Mouse (Mus musculus) lung, postnatal 4 days (tissue): ENCODE results near the gene Prrx2.
A peak's percentile ranks its signal among the peaks of the same experiment; 100 is the strongest.

Experiments used
- DNase-seq, 2 experiments: peaks; one replicate each; pipeline ENCODE4 v3.0.0; 2021

Prrx2 gene

GRCm38 (mm10) chr2:30823385-30824153, 11.2 kb upstream of the Prrx2 start:
- DNase-seq = peak; percentile 80 to 94

DNA sequence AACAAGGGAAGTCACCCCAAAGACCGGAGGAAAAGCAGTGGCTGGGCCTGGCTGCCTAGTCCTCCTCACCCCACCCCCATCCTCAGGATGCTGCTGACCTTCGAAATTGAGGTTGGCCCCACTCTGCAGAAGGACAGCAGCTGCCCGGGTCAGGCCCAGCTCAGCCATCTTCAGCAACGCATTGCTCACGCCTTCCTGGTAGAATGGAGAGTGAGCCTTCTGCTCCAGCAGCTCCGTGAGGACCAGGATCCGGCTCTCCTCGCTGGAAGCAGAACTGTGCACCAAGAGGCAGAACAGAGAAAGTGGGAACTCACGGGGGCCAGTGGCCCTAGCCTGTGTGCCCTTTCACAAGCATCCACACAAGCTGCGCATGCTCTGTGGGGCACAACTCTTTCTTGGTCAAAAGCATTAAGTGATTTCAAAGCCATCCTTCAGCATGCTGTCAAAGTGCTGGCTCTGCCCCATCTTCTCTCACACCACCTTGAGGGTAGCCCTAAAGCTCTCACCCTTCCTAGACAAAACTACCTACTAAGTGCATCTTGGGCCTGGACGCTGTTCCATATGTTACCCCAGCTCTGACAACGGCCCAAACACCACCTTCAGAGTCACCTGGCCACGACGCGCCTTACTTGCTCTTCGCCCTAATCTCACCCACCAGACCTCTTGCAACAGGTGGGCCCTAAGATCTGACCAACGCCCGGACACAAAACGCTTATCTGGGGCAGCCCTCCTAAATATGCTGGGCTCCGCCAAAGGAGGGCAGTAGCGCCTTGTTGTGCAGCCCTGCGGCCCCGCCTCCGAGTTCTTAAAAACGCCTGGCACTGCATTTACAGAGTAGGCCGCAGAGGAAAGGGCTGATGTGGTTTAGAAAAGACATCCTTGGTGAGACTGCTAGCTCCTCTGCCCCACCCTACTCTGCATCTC, 7.7 kb upstream of the Prrx2 start:
- peak; percentile 72 to 75 for DNase-seq

- peak; percentile 95 to 98 for DNase-seq
Measured at GRCm38 (mm10) chr2:30827749-30828475, 6.9 kb upstream of the Prrx2 start.

GRCm38 (mm10) chr2:30829315-30829714, 5.5 kb upstream of the Prrx2 start:
- DNase-seq = peak; percentile 50 to 65

DNA sequence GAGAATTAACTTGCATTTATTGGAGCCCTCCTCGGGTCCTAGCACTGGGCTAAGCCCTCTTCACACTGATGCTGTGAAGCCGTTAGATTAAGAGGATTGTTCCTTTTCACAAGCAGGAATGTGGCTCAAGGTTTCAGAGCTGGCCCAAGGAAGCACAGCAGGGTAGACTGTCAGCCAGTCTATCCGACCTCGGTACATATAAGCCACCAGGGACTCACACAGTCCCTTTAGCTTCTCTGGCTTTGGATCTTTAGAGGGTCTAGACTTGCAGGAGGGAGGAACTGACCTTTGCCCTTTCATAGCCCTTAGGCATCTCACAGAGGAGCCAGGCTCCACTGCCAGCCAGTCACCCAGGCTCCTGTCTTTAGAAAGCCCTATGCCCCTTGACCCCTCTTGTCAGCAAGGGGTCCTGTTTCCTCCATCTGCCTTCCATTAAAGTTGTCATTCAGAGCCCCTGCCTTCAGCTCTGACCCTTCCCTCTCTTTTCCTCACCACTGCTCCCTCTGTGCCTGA, 4.4 kb upstream of the Prrx2 start, which contains the start of gene Asb6:
Asb6 (minus strand) TSS at position 51 of the 513 bp plus-strand sequence.
- DNase-seq = no peak

GRCm38 (mm10) chr2:30833644-30834043, 1.1 kb upstream of the Prrx2 start:
- DNase-seq = no peak

DNA sequence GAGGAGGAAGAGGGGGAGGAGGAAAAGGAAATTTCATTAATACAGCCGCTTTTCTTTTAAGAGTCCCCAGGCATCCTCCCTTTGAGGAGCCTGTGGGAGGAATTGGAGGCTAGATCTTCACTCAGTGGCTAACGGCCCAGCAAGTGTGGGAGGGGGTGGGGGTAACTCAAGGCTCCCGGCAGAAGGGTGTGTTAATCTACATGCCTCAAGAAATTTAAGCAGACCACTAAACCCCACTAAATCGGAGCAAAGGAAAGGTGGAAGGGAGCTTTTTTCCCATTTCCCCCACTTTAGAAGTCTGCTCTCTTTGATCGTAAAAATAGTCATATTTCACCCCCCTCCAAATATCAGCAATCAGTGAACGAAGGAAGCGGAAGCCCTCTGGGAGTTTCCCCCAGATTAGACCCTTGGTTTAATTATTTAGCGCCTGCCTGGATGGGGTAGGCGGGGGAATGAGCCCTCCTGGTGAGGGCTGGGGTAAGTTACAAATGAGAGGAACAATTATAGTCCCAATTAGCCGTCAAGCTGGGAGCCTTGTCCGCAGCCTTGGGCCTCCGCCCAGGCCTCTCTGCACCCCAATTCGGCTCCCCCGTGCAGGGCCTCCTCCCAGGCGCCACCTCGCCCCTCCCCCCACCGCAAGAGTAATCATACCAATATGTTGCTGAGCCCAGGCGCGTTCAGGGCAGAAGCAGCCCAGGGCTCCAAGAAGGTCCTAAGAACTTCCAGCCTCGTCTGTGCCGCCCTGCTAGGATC, 1.6 kb downstream of the Prrx2 start:
- DNase-seq = no peak

- DNase-seq = no peak
Measured at GRCm38 (mm10) chr2:30842615-30843014, 7.8 kb downstream of the Prrx2 start.

DNA sequence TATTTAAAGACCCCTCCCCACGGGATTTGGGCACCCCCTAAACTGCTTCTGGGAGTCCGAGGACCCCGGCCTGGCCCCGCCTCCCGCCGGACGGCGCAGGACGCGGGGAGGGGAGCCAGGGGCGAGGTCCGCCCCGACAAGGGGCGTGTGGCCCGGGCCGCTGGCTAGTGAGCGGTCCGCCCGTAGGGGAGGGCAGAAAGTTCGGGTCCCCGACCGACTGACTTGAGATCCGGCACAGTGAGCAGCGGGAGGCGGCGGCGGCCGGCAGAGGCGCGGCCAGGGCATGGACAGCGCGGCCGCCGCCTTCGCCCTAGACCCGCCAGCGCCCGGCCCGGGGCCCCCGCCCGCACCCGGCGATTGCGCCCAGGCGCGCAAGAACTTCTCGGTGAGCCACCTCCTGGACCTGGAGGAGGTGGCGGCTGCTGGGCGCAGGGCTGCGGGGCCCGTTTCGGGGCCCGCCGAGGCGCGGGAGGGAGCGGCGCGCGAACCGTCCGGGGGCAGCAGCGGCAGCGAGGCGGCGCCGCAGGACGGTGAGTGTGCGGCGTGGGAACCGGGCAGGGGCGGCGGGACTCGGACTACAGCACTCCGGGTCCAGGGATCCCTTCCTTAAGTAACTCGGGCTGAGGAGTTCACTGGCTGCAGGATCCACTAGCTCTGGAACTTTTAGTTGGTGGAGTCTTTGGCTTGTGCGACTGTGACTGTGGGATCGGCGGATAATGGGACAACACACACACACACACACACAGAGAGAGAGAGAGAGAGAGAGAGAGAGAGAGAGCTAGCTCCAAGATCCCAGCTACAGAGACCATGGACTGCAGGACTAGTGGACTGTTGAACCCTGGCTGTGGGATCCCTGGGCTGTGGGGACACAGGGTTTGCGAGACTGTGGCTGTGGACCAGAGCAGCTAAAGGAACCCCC, 10.6 kb downstream of the Prrx2 start:
- peak; percentile 39 to 67 for DNase-seq

DNA sequence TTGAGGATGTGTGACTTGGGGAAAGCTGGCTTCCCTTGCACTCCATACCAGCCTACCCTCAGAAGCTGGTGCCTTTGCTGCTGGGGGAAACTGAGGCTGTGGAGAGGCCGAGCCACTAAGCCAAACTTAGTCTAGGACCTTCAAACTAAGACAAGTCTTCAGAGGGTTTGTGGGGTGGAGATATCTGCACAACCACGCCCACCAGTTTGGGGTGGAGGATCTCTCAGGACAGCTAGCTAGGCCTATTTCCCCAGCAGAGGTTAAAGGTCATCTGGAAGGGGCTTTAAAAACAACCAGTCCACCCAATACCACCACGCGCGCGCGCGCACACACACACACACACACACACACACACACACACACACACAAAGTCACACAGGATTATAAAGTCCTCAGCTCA, 11.5 kb downstream of the Prrx2 start:
- DNase-seq = no peak

- no peak for DNase-seq
Measured at GRCm38 (mm10) chr2:30846723-30847122, 12.0 kb downstream of the Prrx2 start.

GRCm38 (mm10) chr2:30848184-30848583, 13.4 kb downstream of the Prrx2 start:
- no peak for DNase-seq

DNA sequence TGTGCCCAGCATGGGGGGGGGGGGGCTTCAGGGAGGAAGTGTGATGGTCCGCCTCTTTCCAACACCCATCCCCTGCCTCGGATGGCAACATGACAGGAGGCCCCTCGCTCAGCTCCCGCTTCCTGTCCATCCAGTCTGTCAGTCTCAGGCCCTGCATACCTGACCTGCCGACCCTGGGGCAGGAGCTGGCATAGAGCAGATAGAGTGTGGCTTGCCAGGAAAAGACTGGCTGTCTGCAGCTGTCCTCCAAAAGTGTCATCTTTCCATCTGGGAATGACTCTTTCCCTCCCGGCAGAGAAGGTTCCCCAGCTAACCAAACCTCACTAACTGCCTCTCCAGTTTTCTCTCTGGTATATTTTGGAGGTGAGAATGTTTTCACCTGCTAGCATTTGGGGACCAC, 15.8 kb downstream of the Prrx2 start:
- peak in 1 of 2 experiments; percentile 69 for DNase-seq

GRCm38 (mm10) chr2:30852771-30853313, 18.1 kb downstream of the Prrx2 start:
- DNase-seq = peak; percentile 25 to 38

DNA sequence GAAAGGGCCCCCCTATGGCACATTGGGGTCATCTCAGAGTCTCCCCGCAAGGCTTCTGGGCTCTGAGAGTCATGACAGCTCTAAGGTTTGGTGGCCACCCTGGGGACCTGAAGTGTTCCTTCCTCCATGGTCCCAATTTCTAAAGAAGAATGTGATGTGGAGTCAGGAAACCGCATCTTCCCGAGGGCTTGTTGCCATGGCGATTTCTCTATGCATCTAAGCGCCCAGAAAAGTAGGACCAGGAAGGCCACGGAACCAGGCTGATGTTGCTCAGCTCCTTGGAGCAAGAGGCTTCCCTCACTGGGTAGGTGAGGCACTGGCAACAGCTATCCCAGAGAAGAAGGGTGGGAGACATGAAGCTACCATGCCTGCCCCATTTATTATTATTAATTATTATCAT, 22.3 kb downstream of the Prrx2 start:
- DNase-seq = no peak

GRCm38 (mm10) chr2:30859782-30860181, 25.0 kb downstream of the Prrx2 start:
- no peak for DNase-seq

DNA sequence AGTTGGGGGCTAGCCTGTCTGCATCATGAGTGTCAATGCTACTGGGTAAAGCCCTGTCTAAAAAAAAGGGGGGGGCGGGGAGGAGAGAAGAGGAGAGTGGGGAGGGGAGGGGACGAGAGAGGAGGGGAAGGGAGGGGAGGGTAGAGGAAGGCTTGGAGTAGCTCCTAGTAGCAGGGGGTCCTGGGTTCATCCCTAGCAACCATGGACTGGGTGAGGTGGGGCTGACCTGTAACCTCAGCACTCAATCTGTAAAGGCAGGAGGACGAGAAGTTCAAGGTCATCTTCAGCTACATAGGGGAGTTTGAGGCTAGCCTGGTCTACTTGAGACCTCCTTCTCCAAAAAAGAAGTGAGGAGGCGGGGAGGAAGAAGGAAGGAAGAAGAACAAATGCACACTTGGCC, 27.3 kb downstream of the Prrx2 start:
- no peak for DNase-seq

DNA sequence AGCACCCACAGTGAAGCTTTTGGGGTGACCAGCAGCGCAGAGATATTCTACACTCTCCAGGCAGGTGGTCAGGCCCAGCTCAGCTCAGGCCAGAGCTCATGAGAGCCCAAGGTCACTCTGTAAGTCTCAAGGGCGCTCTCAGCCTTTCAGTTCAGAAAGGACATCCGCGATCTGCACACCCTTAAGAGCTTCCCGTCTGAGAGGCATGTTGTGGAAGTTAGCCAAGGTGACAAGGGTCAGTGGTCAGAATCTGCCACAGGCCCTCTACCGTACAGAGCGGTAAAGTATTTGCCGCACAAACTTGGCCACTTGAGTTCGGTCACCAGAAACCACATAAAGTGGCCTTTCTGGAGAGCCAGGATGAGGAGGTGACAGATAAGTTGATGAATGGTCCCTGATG, 28.8 kb downstream of the Prrx2 start:
- DNase-seq = no peak

DNA sequence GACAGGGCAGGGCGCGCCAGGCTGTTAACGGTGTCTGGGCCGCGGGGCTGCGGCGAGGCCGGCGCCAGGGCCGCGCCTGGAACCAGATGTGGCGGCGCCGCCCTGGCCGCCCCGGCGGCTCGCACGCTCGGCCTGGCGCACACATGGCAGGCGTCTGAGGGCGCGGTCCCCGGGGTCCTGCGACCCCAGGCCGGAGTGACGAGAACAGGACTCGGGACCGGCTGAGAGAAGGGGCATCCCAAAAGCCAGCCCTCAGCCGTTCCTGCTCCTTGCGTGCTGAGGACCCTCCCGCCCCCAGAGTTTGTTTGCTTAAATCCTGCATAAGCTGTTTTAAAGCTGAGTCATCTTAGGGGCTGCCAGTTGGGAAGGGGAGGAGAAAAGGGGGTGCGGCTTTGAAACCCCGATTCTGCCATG, 30.2 kb downstream of the Prrx2 start:
- DNase-seq = peak; percentile 18 to 38

- DNase-seq = no peak
Measured at GRCm38 (mm10) chr2:30865426-30865825, 30.7 kb downstream of the Prrx2 start.

DNA sequence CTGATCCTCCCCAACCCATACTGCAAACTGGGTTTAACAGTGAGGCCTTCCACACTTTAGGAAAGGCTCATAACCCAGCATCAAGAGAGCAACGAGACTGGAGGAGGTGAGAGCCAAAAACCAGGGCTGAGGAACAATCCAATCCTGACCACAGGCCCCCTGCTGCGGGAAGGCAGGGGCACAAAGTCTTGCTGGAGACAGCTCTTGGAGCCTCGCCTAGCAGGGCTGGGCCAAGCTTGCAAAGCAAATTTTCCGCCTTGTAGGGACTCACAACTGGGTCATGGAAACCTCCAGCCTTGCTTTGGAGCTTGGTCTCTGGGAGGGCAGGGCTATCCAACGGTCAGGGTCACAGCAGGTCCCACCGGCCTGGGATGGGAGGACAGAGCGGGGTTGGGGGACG, 36.1 kb downstream of the Prrx2 start:
- peak; percentile 24 to 68 for DNase-seq
